Mouse (Mus musculus) natural killer cell, adult 2 months (primary cell): ENCODE measurements around the gene Tars2.

ENCODE experiments used
- DNase-seq, 2 experiments: peaks; one replicate each; pipeline ENCODE4 v3.0.0; 2022; ENCODE audit warnings: low spot score in 2 of 2

Tars2 gene

DNA sequence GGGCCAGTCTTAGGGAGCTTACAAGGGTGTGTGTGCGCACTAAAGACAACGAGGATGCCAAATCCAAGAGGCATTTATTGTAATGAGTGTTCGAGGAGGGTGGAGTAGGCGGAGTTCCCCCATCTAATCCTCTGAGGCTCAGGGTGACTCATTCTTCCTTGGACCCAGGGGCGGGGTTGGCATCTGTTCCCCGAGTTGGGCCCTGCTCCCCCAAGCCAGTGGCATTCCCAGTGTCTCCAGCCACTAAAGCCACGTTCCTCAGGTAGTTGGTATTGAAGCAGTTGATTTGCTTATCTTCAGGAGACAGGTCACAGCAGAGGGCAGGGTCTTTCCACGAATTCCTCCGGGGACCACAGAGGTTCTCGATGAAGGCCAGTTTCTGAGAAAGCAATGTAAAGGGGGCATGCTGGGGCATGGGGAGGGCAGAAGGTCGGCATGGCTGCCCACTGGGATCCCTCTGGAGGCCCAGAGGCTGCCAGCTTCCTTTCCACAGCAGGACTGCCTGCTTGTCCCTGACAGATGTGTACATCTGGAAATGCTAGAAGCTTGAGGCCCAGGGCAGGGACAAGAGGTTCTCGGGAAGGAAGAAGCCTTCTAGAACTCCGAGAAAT lies 25.8 kb downstream of the Tars2 start:
- no peak for DNase-seq

DNA sequence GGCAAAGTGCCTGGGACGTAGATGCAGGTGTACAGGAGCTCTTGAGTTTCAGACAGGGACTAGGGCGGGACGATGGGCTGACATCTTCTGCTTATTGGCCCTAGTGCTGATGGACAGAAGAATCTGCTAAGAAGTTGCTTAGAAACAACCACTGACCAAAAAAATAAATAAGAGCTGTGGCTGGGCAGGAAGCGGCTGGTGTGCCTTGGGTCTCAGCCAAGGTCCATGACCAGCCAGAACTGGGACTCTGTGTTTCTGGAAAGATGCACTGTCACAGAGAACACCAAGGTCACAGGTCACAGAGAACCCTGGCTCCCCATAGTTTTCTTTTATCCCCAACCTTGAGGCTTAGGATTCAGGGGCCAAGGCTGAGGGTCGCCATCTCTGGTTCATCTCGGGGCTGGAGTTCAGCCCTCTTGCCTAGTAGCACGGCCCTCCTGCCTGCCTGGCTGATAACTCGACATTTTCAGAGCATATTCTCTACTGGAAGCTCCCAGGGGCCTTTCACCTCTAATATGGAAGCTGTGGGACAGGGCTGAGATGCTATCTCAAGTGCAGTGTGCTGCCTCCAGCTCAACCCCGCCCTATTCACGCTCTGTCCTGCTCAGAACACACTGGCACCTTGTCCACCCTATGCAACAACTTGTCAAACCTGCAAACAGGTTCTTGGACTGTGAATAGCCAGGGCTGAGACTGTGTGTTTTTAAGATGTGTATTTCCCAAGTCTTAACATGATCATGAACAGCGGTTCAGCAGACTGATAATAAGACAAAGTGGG lies 27.1 kb downstream of the Tars2 start:
- no peak for DNase-seq

DNA sequence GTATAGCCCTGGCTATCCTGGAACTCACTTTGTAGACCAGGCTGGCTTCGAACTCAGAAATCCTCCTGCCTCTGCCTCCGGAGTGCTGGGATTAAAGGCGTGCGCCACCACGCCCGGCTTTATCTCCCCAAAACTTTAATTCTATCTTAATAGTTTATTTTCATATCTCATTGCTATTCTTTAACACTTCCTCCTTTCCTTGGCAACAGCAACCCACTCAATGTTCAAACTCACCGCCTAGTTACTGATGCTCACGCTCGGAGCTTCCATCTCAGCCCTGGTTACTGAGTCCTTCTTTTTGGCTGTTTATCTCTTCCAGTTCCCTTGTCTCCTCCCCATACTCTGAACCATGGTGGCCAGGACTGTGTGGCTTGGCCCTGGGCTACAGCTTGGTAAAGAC lies 27.7 kb downstream of the Tars2 start:
- DNase-seq, result no peak

DNA sequence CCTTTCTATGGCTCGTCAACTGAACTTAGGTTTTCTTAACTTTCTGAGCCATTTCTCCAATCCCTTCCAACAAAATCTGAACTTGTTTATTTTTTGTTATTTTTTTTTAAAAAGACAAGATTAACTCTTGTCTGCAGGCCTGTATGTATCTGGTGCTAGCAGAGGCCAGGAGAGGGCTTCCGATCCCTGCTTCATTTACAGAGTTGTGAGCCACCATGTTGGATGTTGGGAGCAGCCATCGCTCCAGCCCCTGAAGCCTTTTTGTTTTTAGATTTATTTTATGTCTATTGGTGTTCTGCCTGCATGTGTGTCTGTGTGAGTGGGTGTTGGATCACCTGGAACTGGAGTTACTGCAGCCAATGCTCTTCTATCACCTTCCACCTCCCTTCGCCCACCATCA lies 28.2 kb downstream of the Tars2 start:
- no peak for DNase-seq

DNA sequence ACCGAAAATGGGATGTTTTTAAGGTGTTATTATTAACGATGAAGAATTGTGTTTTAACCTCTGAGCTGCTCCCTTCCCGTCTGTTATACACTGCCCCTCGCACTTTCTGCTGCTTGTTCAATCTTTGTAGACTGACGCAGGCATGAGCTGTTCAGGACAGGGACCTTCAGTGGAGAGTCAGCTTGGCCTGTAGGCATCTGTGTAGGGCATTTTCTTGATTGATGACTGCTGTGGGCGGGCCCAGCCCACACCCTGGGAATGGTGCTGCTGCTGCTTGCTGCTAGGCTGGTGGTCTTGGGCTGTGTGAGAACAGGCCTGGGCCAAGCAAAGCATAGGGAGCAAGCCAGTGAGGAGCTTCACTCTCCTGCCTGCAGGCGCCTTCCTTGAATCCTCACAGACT lies 29.6 kb downstream of the Tars2 start:
- DNase-seq, result no peak

DNA sequence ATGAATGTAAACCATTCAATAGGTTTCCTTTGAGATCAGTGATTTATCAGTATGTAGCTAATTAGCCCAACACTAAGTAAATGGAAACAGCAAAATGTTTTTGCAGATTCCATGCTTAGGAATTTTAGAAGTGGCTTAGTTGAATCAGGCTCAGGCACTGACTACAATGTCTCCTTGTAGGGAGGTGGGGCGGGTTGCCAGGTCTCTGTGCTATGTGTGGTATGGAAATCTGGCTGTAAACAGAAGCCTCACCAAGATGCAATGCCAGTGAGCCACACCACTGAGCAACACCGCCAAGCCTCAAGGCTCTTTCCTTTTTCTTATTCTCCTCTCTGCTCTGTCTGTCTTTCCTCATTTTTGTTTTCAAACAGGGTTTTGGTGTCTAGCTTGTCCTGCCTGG lies 31.1 kb downstream of the Tars2 start:
- DNase-seq, result no peak

DNA sequence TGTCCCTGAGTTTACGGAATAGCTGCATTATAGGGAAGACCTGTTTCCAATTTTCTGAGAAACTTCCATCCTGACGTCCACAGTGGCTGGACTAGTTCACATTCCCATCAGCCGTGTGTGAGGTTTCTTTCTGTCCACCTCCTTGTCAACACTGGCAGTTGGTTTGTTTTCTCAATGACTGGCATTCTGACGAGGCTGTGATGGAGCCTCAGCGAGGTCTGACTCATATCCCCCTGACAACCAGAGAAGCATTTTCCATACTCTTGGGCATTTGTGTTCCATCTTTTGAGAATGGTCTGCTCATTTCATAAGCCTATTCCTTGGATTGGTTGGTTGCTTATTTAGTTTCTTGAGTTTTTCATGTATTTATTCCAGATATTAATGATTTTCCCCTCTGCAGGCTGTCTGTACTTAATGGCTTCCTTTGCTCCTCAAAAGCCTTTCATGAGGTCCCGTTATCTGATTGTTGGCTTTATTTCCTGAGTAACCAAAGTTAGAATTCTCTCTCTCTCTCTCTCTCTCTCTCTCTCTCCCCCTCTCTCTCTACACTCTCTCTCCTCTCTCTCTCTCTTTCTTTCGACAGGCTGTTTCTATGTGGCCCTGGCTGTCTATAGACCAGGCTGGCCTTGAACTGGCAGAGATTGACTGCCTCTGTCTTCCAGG lies 33.2 kb downstream of the Tars2 start:
- no peak for DNase-seq

DNA sequence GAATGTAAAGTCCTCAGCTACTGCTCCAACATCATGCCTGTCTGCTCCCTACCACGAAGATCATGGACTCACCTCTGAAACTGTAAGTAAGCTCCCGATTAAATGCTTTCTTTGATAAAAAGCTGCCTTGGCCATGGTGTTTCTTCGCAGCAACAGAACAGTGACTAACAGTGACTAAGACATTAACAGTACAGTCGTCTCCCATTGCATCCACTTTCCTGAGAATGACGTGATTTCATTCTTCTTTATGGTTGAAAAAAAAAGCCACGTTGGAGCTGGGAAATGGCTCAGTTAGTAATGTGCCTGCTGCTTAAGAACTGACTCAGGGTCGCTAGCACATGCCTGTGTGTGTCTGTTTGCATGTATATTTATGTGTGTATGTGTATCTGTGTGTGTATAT lies 34.1 kb downstream of the Tars2 start:
- no peak for DNase-seq

DNA sequence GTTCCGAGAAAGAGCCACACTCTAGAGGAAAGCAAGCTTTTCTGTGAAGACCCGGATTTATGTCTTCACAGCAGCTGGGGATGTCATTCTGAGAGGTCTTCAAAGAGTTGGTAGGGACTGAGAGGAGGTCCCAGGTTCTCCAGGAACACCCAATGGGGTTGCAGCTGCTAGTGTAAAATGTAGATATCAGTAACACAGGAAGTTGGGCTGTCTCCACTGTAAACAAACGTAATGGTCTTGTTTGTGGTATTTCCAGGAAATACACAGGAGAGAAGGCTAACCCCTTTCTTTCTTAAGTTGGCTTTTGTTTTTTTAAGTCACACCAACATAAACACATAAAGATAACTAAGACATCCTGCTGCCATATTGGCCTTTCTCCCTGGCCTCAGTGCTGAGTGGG lies 37.6 kb downstream of the Tars2 start:
- no peak for DNase-seq

DNA sequence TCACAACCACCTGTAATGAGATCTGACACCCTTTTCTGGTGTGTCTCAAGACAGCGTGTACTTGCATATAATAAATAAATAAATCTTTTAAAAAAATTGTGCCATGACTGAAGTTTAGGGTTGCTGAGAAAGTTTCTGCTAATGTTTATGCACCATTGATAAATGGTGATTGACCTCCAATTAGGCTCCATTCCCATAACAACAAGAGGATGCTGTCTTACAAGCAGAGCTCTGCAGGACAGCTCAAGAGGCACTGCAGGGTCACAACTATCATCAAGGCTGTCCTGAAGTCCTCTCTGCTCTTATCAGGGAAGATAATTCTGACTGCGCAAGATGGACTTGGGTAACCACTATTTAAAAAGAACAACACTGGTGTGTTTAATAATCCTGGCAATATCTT lies 41.9 kb downstream of the Tars2 start:
- no peak for DNase-seq

DNA sequence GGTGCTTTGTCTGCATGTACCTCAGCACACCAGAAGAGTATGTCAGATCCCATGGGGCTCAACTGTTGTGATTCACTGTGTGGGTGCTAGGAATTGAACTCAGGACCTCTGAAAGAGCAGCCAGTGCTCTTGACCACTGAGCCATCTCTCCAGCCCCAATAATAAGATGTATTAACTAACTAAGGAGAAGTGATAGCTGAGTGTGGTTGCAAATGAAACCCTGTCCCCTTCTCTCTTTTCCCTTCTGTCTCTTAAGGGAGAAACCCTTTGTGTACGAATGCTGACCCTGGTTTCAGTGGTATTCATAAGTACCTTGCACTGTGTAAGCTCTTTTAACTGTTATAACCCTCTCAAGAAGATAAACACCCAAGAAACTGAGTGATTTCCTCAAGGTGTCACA lies 43.9 kb downstream of the Tars2 start:
- DNase-seq, result no peak

DNA sequence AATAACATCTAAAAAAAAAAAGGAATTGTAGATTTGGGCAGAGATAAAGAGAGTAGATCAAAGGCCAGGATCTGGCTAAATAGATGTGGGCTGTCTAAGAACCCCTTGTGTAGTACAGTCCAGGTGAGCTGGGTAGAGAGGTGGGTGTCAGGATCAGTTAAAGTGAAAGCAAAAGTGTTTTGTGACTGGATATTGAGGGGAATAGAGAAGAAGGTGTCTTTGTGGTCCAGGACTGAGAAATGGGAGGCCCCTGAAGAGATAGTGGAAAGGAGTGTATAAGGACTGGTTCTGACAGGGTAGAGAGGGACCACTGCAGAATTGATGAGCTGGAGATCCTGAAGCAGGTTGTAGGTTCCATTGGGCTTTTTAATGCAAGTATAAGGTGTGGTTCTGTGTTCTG lies 50.0 kb downstream of the Tars2 start:
- DNase-seq, result no peak

DNA sequence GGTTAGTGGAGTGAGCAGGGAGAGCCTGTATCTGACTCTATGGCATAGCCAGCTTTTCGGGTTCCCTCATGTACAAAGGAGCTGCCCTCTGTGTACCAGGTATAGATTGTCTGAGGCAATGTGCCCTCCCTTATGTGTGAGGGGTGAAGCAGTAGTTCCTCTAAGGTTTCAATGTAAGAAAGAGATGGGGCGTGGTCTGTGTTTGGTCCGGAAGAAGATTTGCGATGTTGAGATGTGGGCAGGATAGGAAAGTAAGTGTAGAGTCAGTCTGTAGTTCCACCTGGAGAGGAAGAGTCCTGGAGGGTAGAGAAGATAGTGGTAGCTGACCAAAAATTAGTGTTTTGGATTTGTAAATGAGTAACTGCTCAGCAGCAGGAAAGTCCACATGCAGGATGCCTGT lies 51.0 kb downstream of the Tars2 start:
- no peak for DNase-seq

DNA sequence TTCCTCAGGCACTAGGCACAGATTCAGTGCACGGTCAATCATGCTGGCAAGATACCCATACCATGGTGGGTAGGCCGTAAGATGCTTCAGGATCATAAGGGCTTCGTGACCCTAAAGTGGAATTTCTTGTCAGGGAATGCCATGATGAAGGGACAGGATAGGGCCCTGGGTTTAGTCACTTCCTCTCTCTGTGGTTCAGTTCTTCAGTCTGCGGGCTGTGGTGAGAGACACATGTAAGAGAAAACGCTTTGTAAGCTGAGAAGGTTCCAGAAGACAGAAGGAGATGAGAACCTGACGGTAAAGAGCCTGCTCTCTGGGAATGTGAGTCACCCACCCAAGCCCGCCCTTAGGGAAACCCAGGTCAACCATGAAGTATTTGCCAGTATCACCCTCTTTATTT lies 52.5 kb downstream of the Tars2 start:
- peak in 1 of 2 experiments; percentile 32 for DNase-seq

DNA sequence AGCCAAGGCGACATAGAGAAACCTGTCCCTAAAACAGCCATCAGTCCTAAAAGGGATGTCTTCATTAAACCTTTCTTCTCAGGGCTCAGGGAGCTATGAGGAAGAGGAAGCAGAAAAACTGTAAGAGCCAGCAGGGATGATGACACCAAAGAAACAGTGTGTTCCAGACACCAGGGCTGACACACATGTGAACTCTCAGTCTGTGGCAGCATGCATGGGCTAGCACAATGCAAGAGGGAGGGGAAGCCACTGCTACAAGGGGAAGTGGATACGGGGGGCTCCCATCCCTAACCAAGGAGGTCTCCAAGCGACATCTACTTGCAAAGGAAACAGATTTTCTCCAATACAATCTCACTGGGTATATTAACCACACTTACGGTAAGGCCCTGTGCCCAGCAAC lies 53.7 kb downstream of the Tars2 start:
- DNase-seq, result no peak

DNA sequence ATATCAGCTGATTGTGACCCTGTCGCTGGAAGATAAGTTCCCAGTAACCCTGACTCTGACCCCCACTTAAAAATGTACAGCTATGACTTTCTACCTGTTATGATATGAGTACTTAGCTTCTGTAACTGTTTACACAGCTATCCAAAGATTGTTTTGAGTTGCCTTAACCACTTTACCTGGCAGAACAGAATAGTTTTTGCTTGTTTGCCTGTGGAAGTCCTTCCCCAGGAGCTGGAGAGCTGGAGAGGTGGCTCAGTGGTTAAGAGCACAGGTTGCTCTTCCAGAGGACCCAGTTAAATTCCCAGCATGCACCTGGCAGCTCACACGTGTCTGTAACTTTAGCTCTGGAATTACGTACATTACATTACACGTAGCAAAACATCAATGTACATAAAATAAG lies 55.4 kb downstream of the Tars2 start:
- DNase-seq, result no peak

DNA sequence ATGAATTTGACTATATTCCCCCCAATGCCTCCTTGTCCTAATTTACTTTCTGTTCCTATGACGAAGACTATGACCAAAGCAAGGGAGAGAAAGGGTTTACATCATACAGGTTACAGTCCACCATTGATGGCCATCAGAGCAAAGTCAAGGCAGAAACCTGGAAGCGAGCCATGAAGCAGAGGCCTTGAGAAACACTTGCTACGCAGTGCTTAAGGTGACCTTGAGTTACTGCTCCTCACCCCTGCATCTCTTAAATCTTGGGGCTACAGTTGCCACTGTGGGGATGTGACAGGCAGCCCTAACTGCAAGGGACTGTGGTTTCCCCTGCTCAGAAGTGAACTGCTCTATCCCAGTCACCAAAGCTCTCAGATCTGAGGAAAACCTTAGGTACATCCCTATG lies 56.7 kb downstream of the Tars2 start:
- no peak for DNase-seq

DNA sequence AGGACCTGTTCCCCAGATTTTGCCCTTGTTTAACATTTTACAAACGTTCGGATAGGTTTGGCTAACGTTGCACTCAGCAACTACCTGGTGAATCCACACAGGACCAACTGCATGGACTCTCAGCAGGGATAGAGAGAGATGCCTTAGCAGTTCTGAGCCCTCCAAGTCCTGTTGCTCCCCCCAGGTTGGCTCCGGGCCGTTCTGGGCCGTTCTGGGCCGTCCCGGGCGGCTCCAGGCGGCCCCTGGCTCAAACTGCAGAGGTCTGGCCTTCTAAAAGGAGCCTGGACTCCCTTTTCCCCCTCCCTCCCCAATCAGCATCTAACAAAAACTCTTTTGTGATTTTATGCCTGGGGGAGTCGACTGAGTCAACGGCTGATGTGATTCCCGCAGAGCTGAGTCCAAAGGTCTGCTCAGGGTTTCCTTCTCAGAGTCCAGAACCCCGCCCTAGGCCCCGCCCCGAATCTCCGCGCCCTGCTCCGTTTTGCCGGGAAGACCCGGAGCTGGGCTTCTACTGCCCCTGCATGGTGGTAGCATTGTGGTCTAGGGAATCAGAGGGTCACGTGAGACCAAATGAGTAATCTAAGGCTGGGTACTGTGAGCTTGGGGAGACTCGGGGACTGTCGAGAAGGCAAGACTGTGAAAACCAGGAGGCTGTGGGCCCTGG lies 58.0 kb downstream of the Tars2 start:
- no peak for DNase-seq

DNA sequence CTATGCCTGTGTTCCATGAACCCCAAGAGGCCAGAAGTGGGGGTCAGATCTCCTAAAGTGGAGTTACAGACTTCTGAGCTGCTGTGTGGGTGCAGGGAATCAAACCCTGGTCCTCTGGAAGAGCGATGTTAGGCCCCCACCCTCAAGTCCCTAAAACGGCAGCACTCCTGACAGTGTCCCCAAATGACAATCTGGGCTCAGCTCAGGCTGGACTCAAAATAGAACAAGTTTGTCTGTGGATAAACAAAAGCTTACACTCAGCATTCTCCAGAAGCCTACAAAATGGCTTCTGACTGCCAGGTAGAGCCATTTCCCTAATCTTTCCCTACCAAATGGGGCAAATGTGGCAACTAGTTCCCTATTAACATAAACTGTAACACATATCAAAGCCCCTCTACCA lies 58.9 kb downstream of the Tars2 start:
- DNase-seq, result no peak

DNA sequence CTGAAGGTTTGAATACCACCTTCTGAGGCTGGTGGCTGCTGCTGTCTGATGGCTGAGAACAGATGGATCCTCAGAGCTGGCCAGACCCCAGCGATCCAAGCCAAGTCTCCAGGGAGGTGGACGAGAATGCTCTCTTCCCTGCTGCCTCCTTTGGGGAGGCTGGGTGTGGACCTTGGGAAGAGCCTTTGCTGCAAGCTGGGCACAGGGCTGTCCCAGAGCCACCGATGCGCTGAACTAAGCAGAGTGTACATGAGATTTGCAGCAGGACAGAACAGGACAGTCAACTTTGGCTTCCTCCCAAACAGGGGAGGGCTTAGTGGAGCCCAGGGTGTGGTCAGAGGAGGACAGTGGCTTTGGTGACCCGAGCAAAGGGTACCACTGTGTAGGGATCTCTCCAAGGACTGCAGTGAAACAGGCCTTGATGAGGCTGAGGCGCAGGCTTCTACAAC lies 59.7 kb downstream of the Tars2 start:
- DNase-seq, result no peak

DNA sequence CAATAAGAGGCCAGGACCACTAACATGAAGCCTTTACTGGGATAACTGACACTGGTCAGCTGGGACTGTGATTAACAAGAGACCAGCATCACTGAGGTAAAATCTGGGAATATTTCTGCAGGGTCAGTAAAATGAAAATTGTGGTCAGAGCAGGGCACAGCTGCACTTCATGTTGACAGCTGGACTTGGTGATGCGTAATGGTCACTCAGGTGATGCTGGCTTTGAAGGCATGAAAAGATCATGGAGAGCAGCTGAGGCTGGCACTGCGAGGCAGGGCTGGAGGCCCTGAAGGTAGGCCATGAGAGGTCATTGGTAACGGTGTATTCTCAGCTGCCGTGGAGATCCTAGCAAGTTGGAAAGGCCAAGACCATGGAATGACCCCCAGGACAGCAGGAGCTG lies 61.7 kb downstream of the Tars2 start:
- DNase-seq, result no peak

DNA sequence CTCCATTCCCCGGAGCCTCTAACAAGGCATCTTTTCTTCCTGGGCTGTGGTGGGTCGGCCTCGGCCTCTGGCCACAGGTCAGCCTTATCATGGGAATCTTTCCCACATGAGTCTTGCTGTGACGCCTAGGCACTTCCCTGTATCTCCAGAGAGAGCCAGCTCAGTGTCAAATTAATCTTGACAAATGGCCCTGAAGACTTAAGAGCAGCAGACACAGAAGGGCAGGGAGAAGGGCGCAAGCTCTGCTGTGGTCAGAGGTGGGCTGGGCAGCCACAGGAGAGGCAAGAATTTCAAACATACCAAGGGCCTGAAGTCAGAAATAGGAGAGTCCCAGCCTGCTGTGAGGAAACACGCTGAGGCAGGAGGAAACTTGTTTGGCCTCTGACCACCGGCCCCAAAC lies 63.6 kb downstream of the Tars2 start:
- DNase-seq, result no peak

DNA sequence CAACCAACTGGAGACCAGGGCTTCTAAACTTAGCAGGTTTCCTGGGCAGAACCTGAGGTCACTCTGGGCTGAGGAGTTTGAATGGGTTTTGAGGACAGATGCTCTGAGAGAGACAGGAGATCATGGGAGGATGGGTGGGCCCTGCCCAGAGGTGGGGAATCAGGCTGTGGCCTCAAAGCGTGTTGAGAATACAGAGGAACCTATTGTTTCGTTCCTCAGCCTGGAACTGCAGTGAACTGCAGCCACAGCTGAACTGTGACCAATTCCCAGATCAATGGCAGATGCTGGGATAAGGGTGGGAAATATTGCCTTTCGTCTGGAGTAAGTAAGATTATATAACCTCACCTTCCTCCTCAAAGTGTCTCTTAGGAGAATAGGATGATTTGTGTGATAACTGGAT lies 64.2 kb downstream of the Tars2 start:
- no peak for DNase-seq
